Mouse (Mus musculus) C2C12 (cell line): ENCODE data around the gene Lhx8. TPM values are rescaled to one million over a fixed set of nuclear protein-coding genes. Genes with fewer than 3 reads are reported as not detected.

Source experiments
- H3K27me3 ChIP-seq: one replicate; pipeline ENCODE4 v1.6.1; 2011; ENCODE audit not compliant: control insufficient read depth, insufficient read depth, insufficient read length
- H3K36me3 ChIP-seq: one replicate; pipeline ENCODE4 v1.6.1; 2011; ENCODE audit not compliant: control insufficient read depth, insufficient read depth
- H3K4me3 ChIP-seq: one replicate; pipeline ENCODE4 v1.5.1; 2011; ENCODE audit warnings: mild to moderate bottlenecking, control low read depth; ENCODE audit not compliant: poor library complexity, insufficient read depth, severe bottlenecking
- H3K79me2 ChIP-seq: one replicate; pipeline ENCODE4 v1.6.1; 2011; ENCODE audit not compliant: control insufficient read depth, insufficient read depth
- H3K79me3 ChIP-seq: one replicate; pipeline ENCODE4 v1.6.1; 2011; ENCODE audit warnings: low read depth, control low read depth
- H3ac ChIP-seq: one replicate; pipeline ENCODE3; 2011; ENCODE audit warnings: low read depth; ENCODE audit not compliant: control insufficient read depth, insufficient read length
- CEBPB ChIP-seq: IDR thresholded peaks from one replicate; pipeline ENCODE4 v1.6.1; 2011; ENCODE audit warnings: low read depth, mild to moderate bottlenecking, control low read depth, moderate library complexity
- CTCF ChIP-seq: IDR thresholded peaks from one replicate; pipeline ENCODE4 v1.5.1; 2011; ENCODE audit not compliant: control insufficient read depth, insufficient read depth, insufficient read length
- FOSL1 ChIP-seq: IDR thresholded peaks from one replicate; pipeline ENCODE4 v1.8.0; 2011; ENCODE audit warnings: mild to moderate bottlenecking, low read length; ENCODE audit not compliant: poor library complexity, insufficient read depth, severe bottlenecking
- MAX ChIP-seq: IDR thresholded peaks from one replicate; pipeline ENCODE4 v1.6.1; 2011; ENCODE audit warnings: mild to moderate bottlenecking, control low read depth
- MYOD1 ChIP-seq: IDR thresholded peaks from one replicate; pipeline ENCODE4 v1.6.1; 2011; ENCODE audit warnings: low read depth; ENCODE audit not compliant: control insufficient read depth, insufficient read length
- MYOG ChIP-seq: IDR thresholded peaks from one replicate; pipeline ENCODE4 v1.6.1; 2011; ENCODE audit not compliant: control insufficient read depth, insufficient read length; ENCODE audit errors: extremely low read depth
- USF1 ChIP-seq: IDR thresholded peaks from one replicate; pipeline ENCODE4 v1.6.1; 2011; ENCODE audit warnings: low read depth, mild to moderate bottlenecking, control low read depth, moderate library complexity
- polyA plus RNA-seq: library from polyadenylated mRNA; unstranded; fragments of >200 nt; fragmentation: generic; extraction: Trizol; gene quantifications from one replicate; pipeline ENCODE4 v1.2.1, GENCODE M21; 2012; ENCODE audit warnings: missing spikeins

The Lhx8 gene
- polyA plus RNA-seq, 1 experiment, result not detected

- no peak for TF ChIP-seq USF1
- TF ChIP-seq FOSL1, result no peak
- no peak for TF ChIP-seq MAX
- TF ChIP-seq MYOD1, result no peak
- TF ChIP-seq CEBPB, result no peak
- TF ChIP-seq CTCF, result no peak
- no peak for TF ChIP-seq MYOG
- Histone ChIP-seq H3K79me3 (no peaks in the 10 kb centered on the region), H3K4me3 (no peak overlapping the region), H3K27me3 (no peaks in the 10 kb centered on the region), H3K79me2 (no peaks in the 10 kb centered on the region), H3ac (no peak overlapping the region), H3K36me3 (no peaks in the 10 kb centered on the region)
These were observed 28.8 kb upstream of the Lhx8 start for GRCm38 (mm10) chr3:154359231-154359630.

DNA sequence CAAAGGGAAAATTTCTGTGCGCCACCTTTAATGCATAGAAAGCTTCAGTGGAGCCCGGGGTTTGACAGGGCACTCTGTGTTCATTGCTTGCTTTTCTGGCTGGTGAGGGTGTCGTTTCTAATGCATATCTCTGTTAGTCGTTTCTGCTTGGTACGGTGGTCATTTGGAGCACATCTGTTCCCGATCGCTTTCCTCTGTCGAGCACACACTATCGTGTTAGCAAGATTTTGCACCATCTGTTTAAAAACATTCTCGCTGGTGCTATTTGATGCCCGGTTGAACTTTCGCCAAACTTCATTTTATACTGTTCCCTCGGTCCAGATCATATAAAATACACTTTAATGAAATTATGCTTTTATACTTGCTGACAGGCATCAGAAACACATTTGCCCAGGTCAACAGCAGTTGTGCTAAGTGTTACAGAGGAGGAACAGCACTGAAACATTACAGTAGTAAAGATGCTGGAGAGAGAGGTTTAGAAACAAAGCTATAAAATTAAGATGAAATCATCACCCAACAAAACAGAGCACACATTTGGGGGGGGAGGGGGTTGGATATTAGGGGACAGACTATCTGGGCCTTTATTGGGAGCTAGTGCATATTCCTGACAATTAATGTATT is 9.9 kb upstream of the Lhx8 start:
- TF ChIP-seq FOSL1, result no peak
- TF ChIP-seq CEBPB, result no peak
- TF ChIP-seq CTCF, result no peak
- TF ChIP-seq MYOD1, result no peak
- no peak for TF ChIP-seq MAX
- TF ChIP-seq USF1, result no peak
- TF ChIP-seq MYOG, result no peak

GRCm38 (mm10) chr3:154339649-154340260 is 9.3 kb upstream of the Lhx8 start:
- no peaks in the 10 kb centered on the region for H3K79me2 ChIP-seq
- no peak overlapping the region for H3ac ChIP-seq
- no peaks in the 10 kb centered on the region for H3K79me3 ChIP-seq
- no peak for TF ChIP-seq FOSL1
- H3K4me3 ChIP-seq, result no peak overlapping the region
- H3K36me3 ChIP-seq, result no peaks in the 10 kb centered on the region
- H3K27me3 ChIP-seq, result no peaks in the 10 kb centered on the region

More for the DNA sequence above, 9.9 kb upstream of the Lhx8 start:
- Histone ChIP-seq H3K36me3 (no peaks in the 10 kb centered on the region), H3ac (no peak overlapping the region), H3K79me3 (no peaks in the 10 kb centered on the region), H3K4me3 (no peak overlapping the region), H3K27me3 (no peaks in the 10 kb centered on the region), H3K79me2 (no peaks in the 10 kb centered on the region)

DNA sequence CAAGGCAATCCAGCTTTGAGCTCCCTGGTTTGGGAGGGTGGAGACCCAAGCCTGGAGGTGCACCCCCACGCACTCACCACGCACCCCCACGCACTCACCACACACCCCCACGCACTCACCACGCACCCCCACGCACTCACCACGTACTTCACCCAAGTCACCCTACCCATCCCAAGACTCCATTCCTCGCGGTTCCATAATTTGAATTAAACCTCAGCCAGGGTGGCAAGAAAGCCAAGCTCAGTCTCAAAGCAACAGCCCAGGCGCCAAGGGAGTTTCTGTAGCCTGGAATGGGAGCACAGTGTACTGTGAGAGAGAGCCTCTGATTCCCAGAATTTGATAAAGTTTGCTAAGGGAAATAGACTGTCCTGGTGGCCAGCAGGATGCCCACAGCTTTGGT is 4.3 kb upstream of the Lhx8 start:
- Histone ChIP-seq H3K79me2 (no peaks in the 10 kb centered on the region), H3K27me3 (peaks cover 9% of the 10 kb centered on the region), H3K4me3 (no peak overlapping the region), H3K79me3 (no peaks in the 10 kb centered on the region), H3ac (no peak overlapping the region), H3K36me3 (no peaks in the 10 kb centered on the region)
- TF ChIP-seq MAX, result no peak
- TF ChIP-seq MYOG, result no peak
- no peak for TF ChIP-seq CTCF
- TF ChIP-seq FOSL1, result no peak
- no peak for TF ChIP-seq MYOD1
- TF ChIP-seq CEBPB, result no peak
- no peak for TF ChIP-seq USF1

- Histone ChIP-seq H3ac (no peak overlapping the region), H3K79me3 (no peaks in the 10 kb centered on the region), H3K36me3 (no peaks in the 10 kb centered on the region), H3K4me3 (no peak overlapping the region), H3K27me3 (peaks cover 18% of the 10 kb centered on the region), H3K79me2 (no peaks in the 10 kb centered on the region)
- TF ChIP-seq FOSL1, result no peak
- TF ChIP-seq MYOD1, result no peak
- no peak for TF ChIP-seq MAX
- no peak for TF ChIP-seq MYOG
- no peak for TF ChIP-seq CTCF
- no peak for TF ChIP-seq CEBPB
- TF ChIP-seq USF1, result no peak
These were observed 3.0 kb upstream of the Lhx8 start for GRCm38 (mm10) chr3:154333401-154333999.

- H3K79me3 ChIP-seq, result no peaks in the 10 kb centered on the region
- no peak overlapping the region for H3K4me3 ChIP-seq
- H3K27me3 ChIP-seq, result peaks cover 23% of the 10 kb centered on the region
- no peaks in the 10 kb centered on the region for H3K79me2 ChIP-seq
- TF ChIP-seq FOSL1 (no peak), MYOD1 (no peak), CEBPB (no peak), MYOG (no peak), CTCF (no peak), MAX (no peak), USF1 (no peak)
- H3K36me3 ChIP-seq, result no peaks in the 10 kb centered on the region
- no peak overlapping the region for H3ac ChIP-seq
These were observed 2.5 kb upstream of the Lhx8 start for GRCm38 (mm10) chr3:154332941-154333340.
